Mouse (Mus musculus): Measurements from ENCODE around the gene Mansc4. TPM values are rescaled to one million over a fixed set of nuclear protein-coding genes. Genes with fewer than 3 reads are reported as not detected.

Gene Mansc4
- polyA plus RNA-seq, 1 experiment from 2014 or later = 0.88 TPM

DNA sequence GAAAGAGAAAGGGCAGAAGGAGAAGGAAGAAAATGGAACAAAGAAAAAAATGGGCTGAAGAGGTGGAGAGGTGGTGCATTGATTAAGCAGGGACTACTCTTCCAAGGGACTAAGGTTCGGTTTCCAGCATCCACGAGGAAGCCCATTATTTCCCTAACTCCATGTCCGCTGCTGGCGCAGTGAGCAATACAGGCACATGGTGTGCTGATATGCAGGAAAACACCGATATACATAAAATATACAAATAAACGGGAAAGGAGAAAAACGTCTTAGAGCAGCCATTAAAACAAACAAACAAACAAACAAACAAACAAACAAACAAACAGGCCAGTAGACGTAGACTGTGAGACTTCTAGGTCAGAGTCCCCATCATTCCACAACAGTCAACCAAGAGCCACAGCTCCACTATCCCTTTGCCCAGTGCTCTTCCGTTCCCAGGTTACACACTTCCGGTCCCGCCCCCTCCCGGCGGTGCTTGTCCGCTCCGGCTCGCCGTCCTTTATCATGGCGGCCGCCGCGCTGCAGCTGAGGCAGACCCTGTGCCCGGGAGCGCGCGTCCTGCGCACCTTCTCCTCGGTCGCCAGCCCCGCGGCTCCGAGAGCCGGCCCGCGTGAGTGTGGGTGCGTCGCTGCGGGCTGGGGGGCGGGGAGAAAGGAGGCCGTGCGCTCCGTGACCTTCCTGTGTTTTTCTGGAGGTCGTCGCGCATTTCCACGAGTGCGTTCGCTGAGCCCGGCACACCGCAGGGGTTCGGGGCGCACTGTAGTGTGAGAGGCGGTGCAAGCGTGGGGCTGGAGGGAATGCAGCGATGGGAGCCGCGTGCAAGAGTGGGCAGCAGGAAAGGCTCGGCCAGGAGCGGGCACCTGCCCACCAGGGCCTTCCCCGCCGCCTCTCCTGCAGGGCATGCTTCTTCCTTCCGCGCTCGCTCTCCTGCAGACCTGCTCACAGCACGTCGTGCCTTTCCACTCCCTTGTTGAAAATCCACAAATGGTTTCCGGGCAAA, 44.2 kb downstream of the Mansc4 start, which contains the start of gene Mrps35:
TSS of gene Mrps35 (plus strand) at position 474 of the 1,000 bp plus-strand sequence.
- 0 out of 2 replicates have a peak, but pooled peaks cover 5% of the 10 kb centered on the region for H3K27me3 ChIP-seq
- WGBS = 3% methylated on average over 66 of the region's 66 CpGs

DNA sequence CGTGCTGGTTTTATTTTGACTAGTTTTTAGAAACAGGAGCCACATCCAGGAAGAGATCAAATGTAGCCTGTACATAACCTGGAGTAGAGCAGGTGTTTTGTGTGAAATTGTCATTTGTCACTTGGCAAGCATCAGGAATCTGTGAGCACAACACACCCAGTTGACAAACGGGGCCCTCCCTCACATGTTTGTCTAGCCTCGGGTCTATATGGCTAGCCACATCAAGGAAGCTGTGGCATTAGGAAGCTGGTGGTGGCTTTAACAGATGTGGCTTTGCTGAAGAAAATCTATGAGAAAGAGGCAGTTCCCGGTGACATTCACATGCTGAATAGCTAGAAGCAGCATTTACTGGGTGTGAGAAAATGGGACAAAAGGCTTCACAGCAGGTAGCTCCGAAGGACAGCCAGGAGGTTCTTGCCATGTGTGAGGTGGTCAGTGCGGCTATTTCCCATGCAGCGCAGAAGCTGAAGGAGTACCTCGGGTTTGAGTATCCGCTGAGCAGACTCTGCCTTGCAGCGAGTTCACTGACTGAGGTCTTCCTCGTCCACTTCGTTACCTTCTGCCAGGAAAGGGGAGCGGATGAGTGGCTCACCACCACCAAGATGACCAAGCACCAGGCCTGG, 54.4 kb downstream of the Mansc4 start, which contains the start of gene Rep15:
TSS of gene Rep15 (plus strand) at position 282 of the 623 bp plus-strand sequence.
- no peak within 1 kb of the TSS for H3K4me3 ChIP-seq
- 38% methylated on average over 13 of the region's 13 CpGs for WGBS
- H3K9ac ChIP-seq = no peak within 1 kb of the TSS
- 0 out of 2 replicates have a peak, but pooled peaks cover 7% of the 10 kb centered on the region for H3K36me3 ChIP-seq
- H3K27ac ChIP-seq = no peak within 1 kb of the TSS
- no peaks in the 10 kb centered on the region for H3K4me1 ChIP-seq
- no peak within 1 kb of the TSS for H3K4me2 ChIP-seq (replicated peaks)
- ATAC-seq (ENCODE audit: low FRiP score) = no peak
- H3K9me3 ChIP-seq (replicated peaks) = no peaks in the 10 kb centered on the region
- no peaks in the 10 kb centered on the region for H3K27me3 ChIP-seq

More for the DNA sequence above, 44.2 kb downstream of the Mansc4 start, which contains the start of gene Mrps35:
- Histone ChIP-seq H3K27ac (peak within 1 kb of the TSS; percentile 88), H3K36me3 (0 out of 2 replicates have a peak, but pooled peaks cover 16% of the 10 kb centered on the region), H3K4me2 (replicated peaks) (peak within 1 kb of the TSS; percentile 66), H3K4me3 (peak within 1 kb of the TSS; percentile 91), H3K4me1 (peaks cover 21% of the 10 kb centered on the region), H3K9ac (peak within 1 kb of the TSS; percentile 86), H3K9me3 (replicated peaks) (no peaks in the 10 kb centered on the region)
- ATAC-seq (ENCODE audit: low FRiP score) = peak; percentile 100

DNA sequence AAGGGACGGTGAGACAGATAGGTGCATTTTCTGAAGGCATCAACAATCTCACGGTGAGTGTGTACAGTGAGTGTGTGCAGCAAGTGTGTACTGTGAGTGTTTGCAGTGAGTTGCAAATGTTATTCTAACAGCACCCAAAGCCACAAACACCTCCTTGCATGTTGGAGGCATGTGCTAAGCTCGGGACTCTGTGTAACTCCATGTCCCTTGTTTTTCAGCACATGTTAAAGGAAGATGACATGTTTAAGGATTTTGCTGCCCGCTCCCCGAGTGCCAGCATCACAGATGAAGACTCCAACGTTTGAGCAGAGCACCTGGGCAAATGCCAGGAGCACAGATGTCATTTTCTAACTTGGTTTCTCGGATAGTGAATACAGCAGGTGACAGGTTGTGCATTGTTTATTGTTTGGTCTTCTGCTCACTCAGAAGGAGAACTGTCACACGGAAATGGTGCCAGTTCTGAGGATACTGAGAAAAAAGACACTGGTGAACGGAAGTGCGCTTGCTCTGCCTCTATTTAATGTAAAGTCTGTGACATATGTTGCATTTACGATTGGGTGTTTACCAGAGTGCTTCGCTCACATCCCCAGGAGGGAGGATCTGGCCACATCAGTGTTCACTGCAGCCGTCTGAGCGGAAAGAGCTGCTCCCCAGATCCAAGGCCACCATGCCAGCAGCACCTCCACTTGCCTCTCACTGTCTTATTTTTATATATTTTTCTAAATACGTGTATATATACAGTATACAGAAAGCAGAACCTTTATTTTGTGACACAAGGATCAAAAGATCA, 56.5 kb downstream of the Mansc4 start:
- no peak for ATAC-seq (ENCODE audit: low FRiP score)
- no peaks in the 10 kb centered on the region for H3K9me3 ChIP-seq (replicated peaks)
- 90% methylated on average over 15 of the region's 15 CpGs for WGBS

DNA sequence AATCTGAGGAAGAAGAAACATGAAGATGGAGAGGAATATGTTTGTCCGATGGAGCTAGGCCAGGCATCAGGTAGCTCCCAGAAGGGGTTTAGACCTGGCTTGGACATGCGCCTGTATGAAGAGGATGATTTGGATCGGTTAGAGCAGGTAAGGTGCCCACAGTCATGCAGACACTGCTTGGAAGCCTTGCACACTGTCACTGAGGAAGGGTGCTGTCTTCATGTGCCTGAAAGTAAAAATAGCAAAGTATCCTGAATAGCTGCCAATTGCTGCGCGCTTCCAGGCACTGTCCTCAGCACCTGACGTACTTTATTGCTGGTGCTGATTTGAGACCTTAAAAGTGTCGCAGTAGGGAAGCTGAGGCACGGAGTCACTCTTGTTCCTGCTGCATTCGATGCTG, 57.2 kb downstream of the Mansc4 start:
- Histone ChIP-seq H3K4me3 (no peak overlapping the region), H3K4me2 (replicated peaks) (no peak overlapping the region), H3K27ac (no peak overlapping the region), H3K27me3 (no peaks in the 10 kb centered on the region), H3K4me1 (no peaks in the 10 kb centered on the region), H3K9me3 (replicated peaks) (no peaks in the 10 kb centered on the region), H3K9ac (no peak overlapping the region), H3K36me3 (0 out of 2 replicates have a peak, but pooled peaks cover 7% of the 10 kb centered on the region)
- no peak for ATAC-seq (ENCODE audit: low FRiP score)
- WGBS = 91% methylated on average over 9 of the region's 9 CpGs

More for the DNA sequence above, 56.5 kb downstream of the Mansc4 start:
- Histone ChIP-seq H3K4me3 (no peak overlapping the region), H3K4me2 (replicated peaks) (no peak overlapping the region), H3K9ac (no peak overlapping the region), H3K36me3 (0 out of 2 replicates have a peak, but pooled peaks cover 7% of the 10 kb centered on the region), H3K27ac (no peak overlapping the region), H3K27me3 (no peaks in the 10 kb centered on the region), H3K4me1 (no peaks in the 10 kb centered on the region)

DNA sequence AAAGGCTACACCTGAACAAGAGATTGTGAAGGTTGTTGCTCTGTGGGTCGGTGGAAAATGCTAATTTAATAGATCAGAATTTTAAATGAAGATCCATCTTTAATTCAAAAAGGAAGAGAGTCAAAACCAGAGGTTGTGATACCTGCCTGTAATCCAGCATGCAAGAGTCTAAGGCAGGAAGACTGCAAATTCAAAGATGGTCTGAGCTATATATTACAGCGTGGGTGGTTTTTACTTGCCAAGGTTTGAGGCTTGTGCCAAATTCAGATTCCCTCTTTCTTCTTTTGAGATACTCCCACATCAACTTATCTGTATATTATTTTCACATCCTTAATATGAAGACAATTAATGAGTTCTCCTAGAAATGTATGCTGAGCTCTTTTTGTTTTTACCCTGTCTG, 58.4 kb downstream of the Mansc4 start:
- H3K4me3 ChIP-seq = no peak overlapping the region
- WGBS = 78% methylated on average over 2 of the region's 2 CpGs
- no peaks in the 10 kb centered on the region for H3K9me3 ChIP-seq (replicated peaks)
- H3K27ac ChIP-seq = no peak overlapping the region
- no peak overlapping the region for H3K9ac ChIP-seq
- no peak for ATAC-seq (ENCODE audit: low FRiP score)
- H3K4me2 ChIP-seq (replicated peaks) = no peak overlapping the region
- no peaks in the 10 kb centered on the region for H3K4me1 ChIP-seq
- 0 out of 2 replicates have a peak, but pooled peaks cover 7% of the 10 kb centered on the region for H3K36me3 ChIP-seq
- H3K27me3 ChIP-seq = no peaks in the 10 kb centered on the region

Other genes starting within 250 kb of the Mansc4 start
- not detected in 2 replicates for gene Smco2, start 236.9 kb downstream of the Mansc4 start, polyA plus RNA-seq (2016; fragmentation: Nextera tagmentation; extraction: Ambion mirVana)
- 38.6 and 45.6 TPM in 2 replicates for gene Ppfibp1, start 198.5 kb downstream of the Mansc4 start, polyA plus RNA-seq (2016; fragmentation: Nextera tagmentation; extraction: Ambion mirVana)
- 0.10 and 0.13 TPM in 2 replicates for gene 1700034J05Rik, start 132.6 kb downstream of the Mansc4 start, polyA plus RNA-seq (2016; fragmentation: Nextera tagmentation; extraction: Ambion mirVana)
- gene Rep15, start 54.4 kb downstream of the Mansc4 start, polyA plus RNA-seq (2016; fragmentation: Nextera tagmentation; extraction: Ambion mirVana) = 0.50 and 0.90 TPM in 2 replicates
- gene Mrps35, start 44.3 kb downstream of the Mansc4 start, polyA plus RNA-seq (2016; fragmentation: Nextera tagmentation; extraction: Ambion mirVana) = 69.9 and 70.8 TPM in 2 replicates
- 10.5 and 11.9 TPM in 2 replicates for gene Klhl42, start 4.3 kb upstream of the Mansc4 start, polyA plus RNA-seq (2016; fragmentation: Nextera tagmentation; extraction: Ambion mirVana)
- 11.7 and 11.8 TPM in 2 replicates for gene Pthlh, start 177.2 kb upstream of the Mansc4 start, polyA plus RNA-seq (2016; fragmentation: Nextera tagmentation; extraction: Ambion mirVana)

Data from hindbrain, embryonic 12.5 days (tissue).